Mouse (Mus musculus) ES-E14 (cell line): ENCODE measurements around the gene Klhdc7b.

Experiments used
- MAFK ChIP-seq: IDR thresholded peaks from 2 replicates; pipeline ENCODE4 v1.6.1; 2014; ENCODE audit warnings: mild to moderate bottlenecking, low read depth, low read length, inconsistent platforms; ENCODE audit not compliant: insufficient read depth
- ZNF384 ChIP-seq: IDR thresholded peaks from 2 replicates; pipeline ENCODE4 v1.6.1; 2012; ENCODE audit warnings: low read depth, low read length, inconsistent platforms

DNA sequence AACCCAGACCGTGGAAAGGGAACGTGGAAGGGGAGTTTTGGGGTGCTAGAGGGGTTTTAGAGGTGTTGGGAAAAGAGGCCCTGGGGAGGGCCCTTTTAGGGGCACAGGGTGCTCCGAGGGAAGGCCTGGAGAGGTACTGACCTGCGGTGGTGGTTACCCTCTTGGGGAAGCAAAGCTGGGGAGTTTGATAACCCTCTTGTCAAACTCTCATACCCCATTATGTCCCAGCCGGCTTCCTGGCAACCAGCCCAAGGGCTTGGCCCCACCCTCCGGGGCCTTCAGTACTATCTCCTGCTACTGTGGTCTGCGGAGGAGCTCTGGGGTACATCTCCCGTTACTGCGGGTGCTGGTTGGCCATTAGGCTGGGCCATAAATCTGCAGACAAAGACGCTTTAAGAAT, 5.3 kb upstream of the Klhdc7b start:
- TF ChIP-seq MAFK = no peak
- TF ChIP-seq ZNF384 = no peak
